Mouse (Mus musculus) midbrain, embryonic 12.5 days (tissue): Measurements from ENCODE around the gene Olfr1454. TPM values are rescaled to one million over a fixed set of nuclear protein-coding genes. Genes with fewer than 3 reads are reported as not detected.

Experiments used
- ATAC-seq: fragments of 200-750 bp; cut with Nextera tagmentation; 2 replicates; pipeline ENCODE4 v1.8.0; 2017; ENCODE audit warnings: low read depth, moderate TSS enrichment, moderate library complexity; ENCODE audit not compliant: low FRiP score
- H3K27ac ChIP-seq: fragments of 300-500 bp; sonication (generic); replicated peaks from 2 replicates; pipeline ENCODE4 v1.5.1; 2016; ENCODE audit warnings: mild to moderate bottlenecking
- H3K27me3 ChIP-seq: fragments of 300-500 bp; sonication (generic); 2 replicates; pipeline ENCODE4 v1.6.1; 2016; ENCODE audit warnings: mild to moderate bottlenecking
- H3K36me3 ChIP-seq: fragments of 300-500 bp; sonication (generic); 2 replicates; pipeline ENCODE4 v1.6.1; 2016
- H3K4me1 ChIP-seq: fragments of 300-500 bp; sonication (generic); 2 replicates; pipeline ENCODE4 v1.6.1; 2016
- H3K4me2 ChIP-seq: fragments of 300-500 bp; sonication (generic); replicated peaks from 2 replicates; pipeline ENCODE4 v1.6.1; 2016; ENCODE audit warnings: mild to moderate bottlenecking, moderate library complexity
- H3K4me3 ChIP-seq: fragments of 300-500 bp; sonication (generic); 2 replicates; pipeline ENCODE4 v1.5.1; 2016; ENCODE audit warnings: mild to moderate bottlenecking
- H3K9ac ChIP-seq: fragments of 300-500 bp; sonication (generic); replicated peaks from 2 replicates; pipeline ENCODE4 v1.6.1; 2016; ENCODE audit warnings: mild to moderate bottlenecking, moderate library complexity
- H3K9me3 ChIP-seq: fragments of 300-500 bp; sonication (generic); 2 replicates; pipeline ENCODE4 v1.6.1; 2016; ENCODE audit warnings: mild to moderate bottlenecking
- WGBS: fragments of 180-500 bp; shearing (Covaris S2); methylation state at CpG from one replicate; pipeline ENCODE4 v1.1.7; 2016; 5-methylcytosine and 5-hydroxymethylcytosine counted together
- polyA plus RNA-seq: library from polyadenylated mRNA; unstranded; fragments of >200 nt; fragmentation: Nextera tagmentation; extraction: Ambion mirVana; gene quantifications from 2 replicates; pipeline ENCODE4 v1.2.1, GENCODE M21; 2016

Gene Olfr1454
- polyA plus RNA-seq, result not detected in 2 replicates

- Histone ChIP-seq H3K4me1 (no peaks in the 10 kb centered on the region), H3K27ac (no peak within 1 kb of the TSS), H3K27me3 (no peaks in the 10 kb centered on the region), H3K4me3 (no peak within 1 kb of the TSS), H3K4me2 (no peak within 1 kb of the TSS), H3K36me3 (no peaks in the 10 kb centered on the region), H3K9ac (no peak within 1 kb of the TSS), H3K9me3 (peaks cover 17% of the 10 kb centered on the region)
- no peak for ATAC-seq
- WGBS, result 72% methylated on average over 2 of the region's 2 CpGs
These were observed at the start of gene Olfr1454 for GRCm38 (mm10) chr19:13060310-13060709. Gene Olfr1454, plus strand, starts transcription at chr19:13060610.

- WGBS, result 50% methylated on average over 1 of the region's 1 CpGs
- no peak within 1 kb of the TSS for H3K9ac ChIP-seq
- no peaks in the 10 kb centered on the region for H3K4me1 ChIP-seq
- no peaks in the 10 kb centered on the region for H3K36me3 ChIP-seq
- H3K27me3 ChIP-seq, result no peaks in the 10 kb centered on the region
- no peak within 1 kb of the TSS for H3K27ac ChIP-seq
- H3K9me3 ChIP-seq, result no peaks in the 10 kb centered on the region
- no peak within 1 kb of the TSS for H3K4me2 ChIP-seq
- no peak within 1 kb of the TSS for H3K4me3 ChIP-seq
- ATAC-seq, result no peak
These were observed 32.2 kb upstream of the Olfr1454 start, which contains the start of gene Olfr1453 for GRCm38 (mm10) chr19:13028227-13028626. Gene Olfr1453, minus strand, starts transcription at chr19:13028327.

DNA sequence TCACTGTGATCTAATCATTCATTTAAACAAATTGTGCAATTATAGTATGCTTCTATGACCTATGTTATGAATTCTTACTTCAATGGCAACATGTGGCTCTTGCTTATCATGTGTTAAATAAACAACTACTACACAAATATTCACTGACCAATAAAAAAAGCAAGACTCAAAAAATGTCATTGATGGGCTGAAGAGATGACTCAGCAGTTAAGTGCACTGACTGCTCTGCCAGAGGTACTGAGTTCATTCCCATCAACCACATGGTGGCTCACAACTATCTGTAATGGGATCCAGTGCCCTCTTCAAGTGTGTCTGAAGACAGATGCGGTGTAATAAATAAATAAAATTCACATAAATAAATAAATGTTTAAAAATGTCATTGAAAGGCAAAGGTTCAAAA, 33.5 kb downstream of the Olfr1454 start:
- Histone ChIP-seq H3K9me3 (peaks cover 20% of the 10 kb centered on the region), H3K27me3 (no peaks in the 10 kb centered on the region), H3K9ac (no peak overlapping the region), H3K27ac (no peak overlapping the region), H3K36me3 (no peaks in the 10 kb centered on the region), H3K4me3 (no peak overlapping the region), H3K4me1 (no peaks in the 10 kb centered on the region), H3K4me2 (no peak overlapping the region)
- ATAC-seq, result no peak
- 90% methylated on average over 1 of the region's 1 CpGs for WGBS

DNA sequence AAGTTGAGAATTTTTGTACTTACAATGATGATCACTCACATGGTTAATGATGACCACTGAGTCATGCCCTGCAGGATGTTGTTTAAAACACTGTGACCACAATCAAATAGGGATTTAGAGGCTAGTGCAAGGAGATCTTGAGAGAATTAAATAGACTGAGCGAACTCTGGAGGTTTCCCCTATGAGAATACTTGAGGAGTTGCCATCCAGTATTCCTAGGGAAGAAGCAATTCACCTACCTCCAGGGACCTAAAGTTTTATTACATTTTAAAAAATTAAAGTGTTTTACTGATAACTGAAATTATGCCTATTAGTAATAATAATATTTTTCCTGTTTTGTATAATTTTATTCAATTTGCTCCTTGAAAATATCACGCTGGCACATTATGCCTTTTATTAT, 37.4 kb downstream of the Olfr1454 start, which contains the start of gene Olfr1457:
Olfr1457 (minus strand) TSS at position 101 of the 400 bp plus-strand sequence.
- H3K27ac ChIP-seq, result no peak within 1 kb of the TSS
- WGBS, result 74% methylated on average over 2 of the region's 2 CpGs
- H3K4me2 ChIP-seq, result no peak within 1 kb of the TSS
- H3K9ac ChIP-seq, result no peak within 1 kb of the TSS
- no peaks in the 10 kb centered on the region for H3K27me3 ChIP-seq
- peaks cover 6% of the 10 kb centered on the region; the same call in 1 of the 2 replicates for H3K9me3 ChIP-seq
- no peaks in the 10 kb centered on the region for H3K4me1 ChIP-seq
- H3K4me3 ChIP-seq, result no peak within 1 kb of the TSS
- H3K36me3 ChIP-seq, result no peaks in the 10 kb centered on the region
- ATAC-seq, result no peak

- no peak within 1 kb of the TSS for H3K27ac ChIP-seq
- no peaks in the 10 kb centered on the region for H3K4me1 ChIP-seq
- WGBS, result 84% methylated on average over 3 of the region's 3 CpGs
- no peak within 1 kb of the TSS for H3K4me3 ChIP-seq
- no peaks in the 10 kb centered on the region for H3K36me3 ChIP-seq
- H3K4me2 ChIP-seq, result no peak within 1 kb of the TSS
- H3K27me3 ChIP-seq, result no peaks in the 10 kb centered on the region
- peaks cover 31% of the 10 kb centered on the region; the same call in 1 of the 2 replicates for H3K9me3 ChIP-seq
- no peak for ATAC-seq
- no peak within 1 kb of the TSS for H3K9ac ChIP-seq
These were observed 46.3 kb downstream of the Olfr1454 start, which contains the start of gene Olfr1458 for GRCm38 (mm10) chr19:13106675-13107074. Gene Olfr1458, minus strand, starts transcription at chr19:13106775.

Other genes with a start within 250 kb of the Olfr1454 start
- not detected in 2 replicates for gene Gm5244, start 213.9 kb upstream of the Olfr1454 start, polyA plus RNA-seq
- gene Olfr1444, start 203.3 kb upstream of the Olfr1454 start, polyA plus RNA-seq, result not detected in 2 replicates
- not detected in 2 replicates for gene Olfr1445, start 176.8 kb upstream of the Olfr1454 start, polyA plus RNA-seq
- not detected in 2 replicates for gene Olfr1446, start 167.1 kb upstream of the Olfr1454 start, polyA plus RNA-seq
- gene Olfr1447, start 156.9 kb upstream of the Olfr1454 start, polyA plus RNA-seq, result not detected in 2 replicates
- gene Olfr1448, start 136.2 kb upstream of the Olfr1454 start, polyA plus RNA-seq, result not detected in 2 replicates
- not detected in 2 replicates for gene Olfr1449, start 129.8 kb upstream of the Olfr1454 start, polyA plus RNA-seq
- not detected in 2 replicates for gene Olfr1450, start 110.4 kb upstream of the Olfr1454 start, polyA plus RNA-seq
- not detected in 2 replicates for gene Olfr1451, start 65.6 kb upstream of the Olfr1454 start, polyA plus RNA-seq
- gene Olfr1453, start 32.3 kb upstream of the Olfr1454 start, polyA plus RNA-seq, result not detected in 2 replicates
- not detected in 2 replicates for gene Olfr1457, start 37.3 kb downstream of the Olfr1454 start, polyA plus RNA-seq
- gene Olfr1458, start 46.2 kb downstream of the Olfr1454 start, polyA plus RNA-seq, result not detected in 2 replicates
- not detected in 2 replicates for gene Olfr1459, start 88.9 kb downstream of the Olfr1454 start, polyA plus RNA-seq
- gene Olfr1461, start 102.4 kb downstream of the Olfr1454 start, polyA plus RNA-seq, result not detected in 2 replicates
- not detected in 2 replicates for gene Olfr1462, start 125.1 kb downstream of the Olfr1454 start, polyA plus RNA-seq
- gene Olfr1463, start 170.7 kb downstream of the Olfr1454 start, polyA plus RNA-seq, result not detected in 2 replicates